Mouse (Mus musculus): ENCODE results near the gene Alox12. TPM values are rescaled to one million over a fixed set of nuclear protein-coding genes. Genes with fewer than 3 reads are reported as not detected.

Gene Alox12
- polyA plus RNA-seq, 1 experiment from 2014 or later = 6.6 TPM

DNA sequence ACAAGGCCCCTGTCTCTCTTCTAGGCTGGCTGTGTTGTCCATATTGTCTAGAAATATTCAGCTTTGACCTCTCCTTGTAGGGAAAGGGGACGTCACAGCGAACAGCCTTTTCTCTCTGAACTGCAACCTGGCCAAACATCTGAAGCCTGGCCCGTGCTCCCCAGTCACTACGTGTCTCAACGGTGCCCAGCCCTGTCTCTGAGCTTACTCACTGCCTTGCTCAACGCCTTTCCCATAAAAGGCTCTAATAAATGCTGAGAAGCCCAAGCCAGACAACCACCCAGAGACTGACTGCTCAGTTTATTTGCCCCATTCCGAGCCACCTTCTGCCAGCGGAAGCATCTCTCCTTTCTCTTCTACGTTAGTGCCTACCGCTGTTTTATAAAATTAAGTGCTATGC, 32.9 kb upstream of the Alox12 start:
- H3K4me1 ChIP-seq (ENCODE audit: insufficient read depth) = no peaks in the 10 kb centered on the region
- DNase-seq = no peak
- H3K4me2 ChIP-seq = no peak overlapping the region
- 73% methylated on average over 10 of the region's 10 CpGs for WGBS
- no peak overlapping the region for H3K27ac ChIP-seq (ENCODE audit: low read depth)
- H3K9me3 ChIP-seq (ENCODE audit: low read depth, low read length) = no peaks in the 10 kb centered on the region
- no peaks in the 10 kb centered on the region for H3K27me3 ChIP-seq (ENCODE audit: insufficient read depth, low read length)
- H3K9ac ChIP-seq = no peak overlapping the region
- no peak for TF ChIP-seq CTCF (IDR thresholded peaks at IDR 0.05; ENCODE audit: low read depth)
- H3K36me3 ChIP-seq (ENCODE audit: insufficient read depth) = no peaks in the 10 kb centered on the region
- no peak for ATAC-seq (ENCODE audit: insufficient read depth)
- no peak overlapping the region for H3K4me3 ChIP-seq (ENCODE audit: low read depth, low read length)

DNA sequence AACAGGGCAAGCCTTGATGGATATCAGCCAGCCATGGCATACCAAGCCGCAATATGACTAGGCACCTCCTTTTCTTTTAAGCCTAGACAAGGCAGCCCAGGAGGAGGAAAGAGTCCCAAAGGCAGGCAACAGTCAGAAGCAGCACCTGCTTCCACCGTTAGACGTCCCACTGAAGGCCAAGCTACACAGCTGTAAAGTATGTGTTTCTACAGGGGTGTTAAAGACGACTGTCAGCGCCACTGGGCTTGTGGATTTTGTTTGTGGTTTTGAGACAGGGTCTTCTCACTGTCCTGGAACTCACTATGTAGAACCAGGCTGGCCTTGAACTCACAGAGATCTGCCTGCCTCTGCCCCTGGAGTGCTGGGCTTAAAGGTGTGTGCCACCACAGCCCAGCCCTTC, 30.5 kb upstream of the Alox12 start:
- Histone ChIP-seq H3K36me3 (ENCODE audit: insufficient read depth) (no peaks in the 10 kb centered on the region), H3K4me2 (no peak overlapping the region), H3K4me1 (ENCODE audit: insufficient read depth) (no peaks in the 10 kb centered on the region), H3K27ac (ENCODE audit: low read depth) (no peak overlapping the region), H3K9me3 (ENCODE audit: low read depth, low read length) (no peaks in the 10 kb centered on the region), H3K27me3 (ENCODE audit: insufficient read depth, low read length) (no peaks in the 10 kb centered on the region), H3K4me3 (ENCODE audit: low read depth, low read length) (no peak overlapping the region), H3K9ac (no peak overlapping the region)
- no peak for ATAC-seq (ENCODE audit: insufficient read depth)
- WGBS = 58% methylated on average over 5 of the region's 5 CpGs
- DNase-seq = no peak
- no peak for TF ChIP-seq CTCF (IDR thresholded peaks at IDR 0.05; ENCODE audit: low read depth)

DNA sequence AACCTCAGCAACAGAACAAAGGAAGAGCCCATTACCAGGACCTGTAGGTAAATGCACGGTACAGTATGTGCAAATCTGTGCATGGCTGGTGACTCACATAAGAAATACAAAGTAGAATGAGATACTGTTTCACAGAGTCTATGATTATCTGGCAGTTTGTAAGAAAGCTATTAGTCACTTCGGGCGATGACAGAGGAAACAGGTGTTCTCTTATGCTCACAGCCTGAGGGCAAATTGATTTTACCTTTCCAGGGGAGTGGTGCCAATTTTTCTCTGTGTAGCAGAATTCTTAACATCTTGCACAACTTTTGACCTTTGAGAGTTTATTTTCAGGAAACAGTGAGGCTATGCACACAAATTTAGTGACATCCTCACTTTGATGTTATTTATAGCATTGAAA, 29.6 kb upstream of the Alox12 start:
- no peak overlapping the region for H3K27ac ChIP-seq (ENCODE audit: low read depth)
- 63% methylated on average over 3 of the region's 3 CpGs for WGBS
- no peak for TF ChIP-seq CTCF (IDR thresholded peaks at IDR 0.05; ENCODE audit: low read depth)
- no peaks in the 10 kb centered on the region for H3K27me3 ChIP-seq (ENCODE audit: insufficient read depth, low read length)
- no peak overlapping the region for H3K4me2 ChIP-seq
- no peaks in the 10 kb centered on the region for H3K36me3 ChIP-seq (ENCODE audit: insufficient read depth)
- H3K9me3 ChIP-seq (ENCODE audit: low read depth, low read length) = no peaks in the 10 kb centered on the region
- H3K4me3 ChIP-seq (ENCODE audit: low read depth, low read length) = no peak overlapping the region
- H3K9ac ChIP-seq = no peak overlapping the region
- ATAC-seq (ENCODE audit: insufficient read depth) (no peak), DNase-seq (peak; percentile 46)
- 0 out of 2 replicates have a peak, but pooled peaks cover 4% of the 10 kb centered on the region for H3K4me1 ChIP-seq (ENCODE audit: insufficient read depth)

DNA sequence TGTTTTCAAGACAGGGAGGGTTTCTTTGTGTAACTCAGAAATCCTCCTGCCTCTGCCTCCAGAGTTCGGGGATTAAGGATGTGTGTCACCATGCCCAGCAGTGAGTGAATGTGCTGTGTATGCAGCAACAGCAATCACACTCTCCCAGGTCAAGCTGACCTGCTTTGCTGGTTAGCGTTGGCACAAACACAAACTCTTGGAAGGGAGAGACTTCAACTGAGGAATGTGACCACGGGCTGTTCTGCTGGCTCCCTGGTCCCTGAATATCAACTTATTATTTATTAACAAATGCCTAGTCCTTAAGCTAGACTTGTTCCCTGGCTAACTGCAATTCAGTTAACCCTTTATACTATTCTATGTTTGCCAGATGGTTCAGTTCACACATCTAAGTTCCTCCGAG, 28.5 kb upstream of the Alox12 start:
- no peak for DNase-seq
- 67% methylated on average over 4 of the region's 4 CpGs for WGBS
- no peak for TF ChIP-seq CTCF (IDR thresholded peaks at IDR 0.05; ENCODE audit: low read depth)
- no peak for ATAC-seq (ENCODE audit: insufficient read depth)
- Histone ChIP-seq H3K4me1 (ENCODE audit: insufficient read depth) (0 out of 2 replicates have a peak, but pooled peaks cover 4% of the 10 kb centered on the region), H3K36me3 (ENCODE audit: insufficient read depth) (no peaks in the 10 kb centered on the region), H3K4me3 (ENCODE audit: low read depth, low read length) (no peak overlapping the region), H3K4me2 (no peak overlapping the region), H3K9me3 (ENCODE audit: low read depth, low read length) (no peaks in the 10 kb centered on the region), H3K27ac (ENCODE audit: low read depth) (no peak overlapping the region), H3K9ac (no peak overlapping the region), H3K27me3 (ENCODE audit: insufficient read depth, low read length) (no peaks in the 10 kb centered on the region)

DNA sequence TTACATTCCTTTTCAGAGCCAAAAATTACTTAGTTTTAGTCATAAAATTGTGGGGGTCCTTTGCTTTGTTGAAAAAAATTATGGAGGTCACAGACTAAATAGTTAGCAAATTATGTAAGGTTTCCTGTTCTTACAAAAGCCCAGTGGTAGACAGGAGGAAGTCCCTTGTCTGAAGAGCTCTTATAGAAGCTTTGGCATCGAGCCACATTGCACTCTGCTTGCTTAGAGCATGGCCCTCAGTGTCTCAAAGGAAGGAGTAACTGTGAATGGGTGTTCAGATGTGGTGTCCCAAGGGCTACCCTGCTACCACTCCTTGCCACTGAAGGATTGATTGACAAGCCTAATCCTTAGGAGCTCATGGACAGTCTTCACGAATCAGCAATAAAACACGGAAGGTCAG, 25.3 kb upstream of the Alox12 start:
- Histone ChIP-seq H3K27me3 (ENCODE audit: insufficient read depth, low read length) (no peaks in the 10 kb centered on the region), H3K9me3 (ENCODE audit: low read depth, low read length) (no peaks in the 10 kb centered on the region), H3K4me2 (no peak overlapping the region), H3K4me3 (ENCODE audit: low read depth, low read length) (no peak overlapping the region), H3K27ac (ENCODE audit: low read depth) (no peak overlapping the region; the same call in 1 of the 2 replicates), H3K36me3 (ENCODE audit: insufficient read depth) (no peaks in the 10 kb centered on the region), H3K4me1 (ENCODE audit: insufficient read depth) (0 out of 2 replicates have a peak, but pooled peaks cover 4% of the 10 kb centered on the region), H3K9ac (no peak overlapping the region)
- 50% methylated on average over 3 of the region's 3 CpGs for WGBS
- no peak for TF ChIP-seq CTCF (IDR thresholded peaks at IDR 0.05; ENCODE audit: low read depth)
- DNase-seq (peak; percentile 84), ATAC-seq (ENCODE audit: insufficient read depth) (peak; percentile 68; the same call in 1 of the 2 replicates)

DNA sequence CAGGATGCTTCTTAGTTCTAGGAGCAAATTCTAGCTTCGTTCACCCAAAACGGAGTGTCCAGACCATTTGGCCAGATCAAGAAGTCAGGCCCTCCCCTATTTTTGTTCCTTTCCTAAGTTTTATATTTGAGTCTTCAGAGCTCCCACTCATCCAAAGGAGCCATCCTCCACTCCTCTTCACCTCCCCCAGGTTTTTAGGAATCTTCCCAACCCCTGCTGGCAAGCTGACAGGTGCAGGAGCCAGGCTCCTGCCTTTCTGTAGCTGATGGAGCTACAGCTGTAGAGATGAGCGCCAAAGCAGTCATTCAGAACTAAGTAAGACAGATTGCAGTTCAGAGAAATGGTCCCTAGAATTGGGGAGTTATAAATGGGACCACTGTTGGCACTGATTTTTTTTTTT, 23.8 kb upstream of the Alox12 start:
- Histone ChIP-seq H3K9me3 (ENCODE audit: low read depth, low read length) (no peaks in the 10 kb centered on the region), H3K4me1 (ENCODE audit: insufficient read depth) (0 out of 2 replicates have a peak, but pooled peaks cover 4% of the 10 kb centered on the region), H3K27ac (ENCODE audit: low read depth) (no peak overlapping the region), H3K4me3 (ENCODE audit: low read depth, low read length) (no peak overlapping the region), H3K36me3 (ENCODE audit: insufficient read depth) (no peaks in the 10 kb centered on the region), H3K27me3 (ENCODE audit: insufficient read depth, low read length) (no peaks in the 10 kb centered on the region), H3K4me2 (no peak overlapping the region), H3K9ac (no peak overlapping the region)
- DNase-seq (no peak), ATAC-seq (ENCODE audit: insufficient read depth) (no peak)
- 83% methylated on average over 3 of the region's 3 CpGs for WGBS
- TF ChIP-seq CTCF (IDR thresholded peaks at IDR 0.05; ENCODE audit: low read depth) = no peak

DNA sequence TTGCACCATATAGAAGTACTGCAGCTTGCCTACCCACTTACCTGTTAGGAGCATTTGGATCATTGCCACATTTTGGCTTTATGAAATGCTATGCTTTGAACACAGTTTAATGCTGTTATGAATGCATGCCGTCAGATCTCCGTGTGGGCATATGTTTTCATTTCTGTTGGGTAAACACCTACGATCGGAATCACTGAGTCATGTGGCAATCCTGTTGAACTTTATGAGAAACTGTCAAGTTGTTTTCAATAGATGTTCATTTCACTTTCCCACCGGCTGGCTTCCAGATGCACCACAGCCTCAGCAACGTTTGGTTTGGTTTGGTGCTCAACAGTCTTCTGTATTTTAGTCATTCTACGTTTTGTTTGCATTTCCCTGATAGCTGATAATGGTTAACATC, 16.5 kb upstream of the Alox12 start:
- DNase-seq = no peak

DNA sequence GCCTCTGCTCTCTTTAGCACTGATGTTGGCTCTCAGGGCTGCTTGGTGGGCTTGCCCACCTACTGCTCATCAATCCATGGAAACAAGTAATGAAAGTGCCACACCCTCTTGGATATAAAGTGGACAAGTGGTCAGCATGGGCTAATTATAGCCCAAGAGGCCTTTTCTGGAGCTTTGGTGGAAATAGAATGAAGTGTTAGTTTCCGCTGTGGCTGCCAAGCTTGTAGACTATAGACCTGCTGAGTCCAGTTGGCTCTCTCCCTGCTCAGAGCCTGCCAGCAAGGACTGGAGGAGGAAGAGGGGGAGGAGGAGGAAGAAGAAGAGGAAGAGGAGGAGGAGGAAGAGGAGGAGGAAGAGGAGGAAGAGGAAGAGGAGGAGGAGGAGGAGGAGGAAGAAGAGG, 11.3 kb upstream of the Alox12 start:
- Histone ChIP-seq H3K27ac (ENCODE audit: low read depth) (no peak overlapping the region), H3K4me1 (ENCODE audit: insufficient read depth) (no peaks in the 10 kb centered on the region), H3K9me3 (ENCODE audit: low read depth, low read length) (no peaks in the 10 kb centered on the region), H3K4me2 (no peak overlapping the region), H3K4me3 (ENCODE audit: low read depth, low read length) (no peak overlapping the region), H3K9ac (no peak overlapping the region), H3K36me3 (ENCODE audit: insufficient read depth) (no peaks in the 10 kb centered on the region), H3K27me3 (ENCODE audit: insufficient read depth, low read length) (no peaks in the 10 kb centered on the region)
- 70% methylated on average over 1 of the region's 1 CpGs for WGBS
- DNase-seq (peak; percentile 16), ATAC-seq (ENCODE audit: insufficient read depth) (no peak)
- no peak for TF ChIP-seq CTCF (IDR thresholded peaks at IDR 0.05; ENCODE audit: low read depth)

More for the DNA sequence above, 16.5 kb upstream of the Alox12 start:
- no peak for TF ChIP-seq CTCF (IDR thresholded peaks at IDR 0.05; ENCODE audit: low read depth)
- no peaks in the 10 kb centered on the region for H3K27me3 ChIP-seq (ENCODE audit: insufficient read depth, low read length)
- no peak overlapping the region for H3K4me3 ChIP-seq (ENCODE audit: low read depth, low read length)
- no peak for ATAC-seq (ENCODE audit: insufficient read depth)
- WGBS = 70% methylated on average over 7 of the region's 7 CpGs
- no peak overlapping the region for H3K4me2 ChIP-seq
- H3K9ac ChIP-seq = no peak overlapping the region
- H3K4me1 ChIP-seq (ENCODE audit: insufficient read depth) = no peaks in the 10 kb centered on the region
- H3K36me3 ChIP-seq (ENCODE audit: insufficient read depth) = no peaks in the 10 kb centered on the region
- no peaks in the 10 kb centered on the region for H3K9me3 ChIP-seq (ENCODE audit: low read depth, low read length)
- no peak overlapping the region for H3K27ac ChIP-seq (ENCODE audit: low read depth)

All from lung, embryonic 14.5 days (tissue).